Mouse (Mus musculus) layer of hippocampus, adult 8-10 months (tissue): ENCODE measurements around the gene Gpr108. TPM values are rescaled to one million over a fixed set of nuclear protein-coding genes. Genes with fewer than 3 reads are reported as not detected.

ENCODE experiments used
- DNase-seq, 2 experiments: peaks; one replicate each; pipeline ENCODE4 v3.0.0; 2022; ENCODE audit warnings: low spot score in 2 of 2
- total RNA-seq, 4 experiments: library from RNA; stranded (reverse); gene quantifications; 2 replicates each; pipeline ENCODE4 v1.2.4; 2022

The Gpr108 gene
- total RNA-seq, 4 experiments from 2014 or later, result 25.7 to 28.6 (median 28.3) TPM

- no peak for DNase-seq
These were observed 25.6 kb upstream of the Gpr108 start for GRCm38 (mm10) chr17:57273846-57274245.

DNA sequence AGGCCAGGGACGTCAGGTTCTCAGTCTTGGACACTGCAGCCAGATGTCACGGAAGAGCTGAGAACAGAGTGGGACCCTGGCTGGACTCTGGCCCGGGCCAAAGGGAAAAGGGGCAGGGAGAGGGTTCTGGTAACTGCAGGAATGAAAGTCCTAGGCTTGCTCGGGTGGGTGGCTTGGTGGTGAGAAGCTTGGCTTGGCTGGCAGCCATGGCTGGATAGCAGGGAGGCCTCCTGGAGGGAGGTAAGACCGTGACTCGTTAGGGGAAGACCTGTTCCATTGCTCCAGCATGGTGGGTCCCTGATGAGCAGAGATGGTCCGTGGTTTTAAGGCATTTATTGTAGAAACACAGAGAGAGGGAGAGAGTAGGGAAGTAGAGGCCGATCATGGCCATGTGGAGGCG lies 23.1 kb upstream of the Gpr108 start:
- DNase-seq, result no peak

DNA sequence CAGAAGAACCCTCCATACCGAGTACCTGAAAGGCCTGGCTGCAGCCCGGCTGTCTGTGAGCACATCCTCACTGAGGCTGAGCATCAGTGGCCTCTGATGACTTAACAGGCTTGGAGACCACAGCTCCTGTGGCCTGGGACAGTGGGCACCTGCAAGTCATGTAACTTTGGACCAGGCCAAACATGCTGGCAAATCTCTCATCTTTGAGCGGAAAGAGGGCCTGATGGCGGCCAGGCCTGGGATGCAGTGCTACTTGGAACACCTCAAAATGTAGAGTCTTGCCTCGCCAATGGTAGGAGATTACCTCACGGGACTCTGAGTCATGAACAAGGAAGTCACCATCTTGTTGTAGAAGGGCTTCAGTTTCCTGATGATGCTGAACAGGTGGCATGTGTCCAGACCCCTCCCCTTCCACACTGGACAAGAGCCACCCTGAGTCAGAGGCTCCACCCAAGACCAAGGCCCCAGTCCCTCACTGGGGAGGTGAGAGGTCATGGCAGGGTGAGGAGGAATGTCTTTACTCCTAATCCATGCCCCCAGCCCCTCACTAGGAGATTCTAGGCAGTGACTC lies 19.4 kb upstream of the Gpr108 start:
- DNase-seq, result no peak

DNA sequence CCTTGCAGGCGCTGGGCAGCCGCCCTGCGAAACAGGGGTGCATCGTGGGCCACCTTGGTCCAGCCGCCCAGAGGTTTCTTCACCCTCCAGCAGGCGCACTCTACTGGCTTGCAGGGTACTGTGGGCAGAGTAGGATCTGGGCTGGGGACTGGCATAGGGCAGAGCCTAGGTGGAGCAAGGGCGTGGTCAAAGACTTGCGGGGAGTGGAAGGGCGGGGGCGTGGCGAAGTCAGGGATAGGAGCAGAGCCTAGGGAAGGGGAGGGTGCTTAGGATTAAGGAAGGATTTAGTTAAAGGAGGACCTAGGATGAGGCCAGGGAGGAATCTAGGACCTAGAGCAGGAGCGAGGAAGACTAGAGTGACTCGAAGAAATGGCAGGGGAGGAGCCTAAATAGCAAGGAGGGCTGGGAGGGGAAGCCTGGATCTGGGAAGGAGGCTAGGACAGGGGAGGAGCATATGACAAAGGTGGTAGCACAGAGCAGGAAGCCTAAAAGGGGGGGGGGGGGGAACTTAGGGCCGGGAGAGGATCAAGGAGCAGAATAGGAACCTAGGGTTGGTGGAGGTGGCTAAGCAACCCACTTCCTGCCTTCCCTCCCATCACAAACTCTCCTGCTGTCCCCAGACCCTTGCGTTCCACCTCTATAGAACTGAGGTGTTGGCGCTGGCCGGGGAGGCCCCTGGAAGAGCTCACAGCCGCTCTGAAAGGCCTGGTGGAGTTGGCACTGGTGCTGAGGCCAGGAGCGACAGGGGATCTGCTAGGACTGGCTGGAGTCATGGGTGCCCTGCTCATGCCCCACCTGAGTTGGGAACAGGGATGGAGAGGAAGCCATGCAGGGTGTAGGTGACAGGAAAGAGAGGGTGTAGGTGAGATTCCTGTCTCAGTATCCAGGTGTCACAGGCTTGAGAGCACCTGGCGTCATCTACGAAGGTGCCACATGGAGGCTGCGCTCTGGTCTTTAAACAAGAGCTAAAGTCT lies 17.0 kb upstream of the Gpr108 start:
- DNase-seq, result no peak

DNA sequence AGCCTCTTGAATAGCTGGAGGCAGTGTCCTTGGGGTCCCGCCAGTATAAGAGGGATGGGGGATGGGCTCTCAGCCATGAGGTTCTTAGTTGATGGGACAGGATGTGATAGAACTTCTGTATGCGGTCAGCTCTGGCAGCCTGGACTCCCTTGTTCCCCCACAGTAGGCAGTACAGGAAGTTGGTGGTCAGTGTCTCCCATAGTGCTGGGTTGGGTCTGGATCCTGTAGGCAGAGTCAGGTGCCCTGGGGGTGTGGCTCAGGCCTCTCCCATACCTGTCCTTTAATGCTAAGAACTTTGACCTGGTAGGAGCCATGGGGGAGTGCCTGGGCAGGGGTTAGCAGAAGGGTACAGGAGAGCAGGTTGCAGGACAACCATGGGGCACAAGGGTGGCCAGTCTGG lies 15.9 kb upstream of the Gpr108 start:
- no peak for DNase-seq

GRCm38 (mm10) chr17:57262901-57263550 lies 14.8 kb upstream of the Gpr108 start:
- no peak for DNase-seq

DNA sequence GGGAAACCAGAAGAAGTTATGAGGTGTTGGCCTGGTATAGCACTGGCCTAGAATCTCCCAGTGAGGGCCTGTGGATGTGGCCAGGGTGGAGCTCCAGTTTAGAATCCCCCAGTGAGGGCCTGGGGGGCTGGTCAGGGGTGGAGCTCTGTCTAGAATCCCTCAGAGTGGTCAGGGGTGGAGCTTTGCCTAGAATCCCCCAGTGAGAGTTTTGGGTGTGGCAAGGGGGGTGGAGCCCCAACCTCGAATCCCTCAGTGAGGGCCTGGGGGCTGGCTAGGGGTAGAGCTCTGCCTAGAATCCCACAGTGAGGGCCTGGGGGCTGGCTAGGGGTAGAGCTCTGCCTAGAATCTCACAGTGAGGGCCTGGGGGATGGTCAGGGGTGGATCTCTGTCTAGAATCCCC lies 13.6 kb upstream of the Gpr108 start:
- DNase-seq, result no peak

DNA sequence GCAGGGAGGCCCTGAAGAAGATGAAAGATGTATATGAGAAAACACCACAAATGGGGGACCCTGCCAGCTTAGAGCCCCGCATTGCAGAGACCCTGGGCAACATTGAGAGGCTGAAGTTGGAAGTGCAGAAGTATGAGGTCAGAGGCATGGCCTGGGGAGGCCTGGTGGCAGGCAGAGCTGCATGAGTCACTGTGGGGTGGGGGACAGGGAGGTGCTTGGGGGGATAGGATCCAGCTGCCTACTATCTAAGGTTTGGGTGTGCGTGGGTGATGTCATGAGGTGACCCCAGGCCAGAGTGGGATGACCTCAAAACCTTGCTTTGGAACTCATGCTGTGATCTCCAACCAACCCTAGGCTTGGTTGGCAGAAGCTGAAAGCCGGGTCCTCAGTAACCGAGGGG lies 13.0 kb upstream of the Gpr108 start:
- DNase-seq, result no peak

GRCm38 (mm10) chr17:57260351-57260750 lies 12.1 kb upstream of the Gpr108 start:
- no peak for DNase-seq

DNA sequence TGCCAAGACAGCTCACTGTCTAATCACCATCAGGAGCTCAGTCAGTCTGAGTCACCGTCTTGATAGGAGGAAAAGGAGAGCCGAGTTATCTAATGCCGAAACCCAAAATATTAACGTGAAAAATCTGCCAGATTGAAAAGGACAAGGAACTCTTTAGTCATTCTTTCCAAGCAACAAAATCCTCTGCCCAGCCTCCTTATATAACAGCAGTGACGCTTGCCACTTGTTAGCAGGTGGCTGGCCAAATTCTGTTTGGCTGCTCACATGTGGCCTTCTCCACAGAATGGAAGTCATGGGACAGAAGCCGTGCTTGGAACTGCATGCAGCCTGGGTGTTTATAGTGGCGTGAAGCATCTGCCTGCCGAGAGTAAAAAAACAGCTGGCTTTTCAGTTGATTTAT lies 11.5 kb upstream of the Gpr108 start:
- peak in 1 of 2 experiments; percentile 52 for DNase-seq

DNA sequence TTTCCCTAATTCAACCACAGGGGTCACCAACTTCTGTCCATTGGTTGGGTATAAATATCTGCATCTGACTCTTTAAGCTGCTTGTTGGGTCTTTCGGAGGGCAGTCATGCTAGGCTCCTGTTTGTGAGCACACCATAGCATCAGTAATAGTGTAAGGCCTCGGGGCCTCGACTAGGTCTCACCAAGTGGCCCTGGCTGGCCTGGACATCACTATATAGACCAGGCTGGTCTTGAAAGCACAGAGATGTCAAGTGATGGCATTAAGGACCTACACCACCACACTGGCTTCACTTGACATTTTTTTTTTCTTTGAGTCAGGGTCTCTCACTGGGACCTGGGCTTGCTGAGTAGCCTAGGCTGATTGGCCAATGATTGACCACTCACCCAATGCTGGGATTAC lies 9.9 kb upstream of the Gpr108 start:
- DNase-seq, result no peak

GRCm38 (mm10) chr17:57256921-57257485 lies 8.8 kb upstream of the Gpr108 start:
- DNase-seq, result no peak

DNA sequence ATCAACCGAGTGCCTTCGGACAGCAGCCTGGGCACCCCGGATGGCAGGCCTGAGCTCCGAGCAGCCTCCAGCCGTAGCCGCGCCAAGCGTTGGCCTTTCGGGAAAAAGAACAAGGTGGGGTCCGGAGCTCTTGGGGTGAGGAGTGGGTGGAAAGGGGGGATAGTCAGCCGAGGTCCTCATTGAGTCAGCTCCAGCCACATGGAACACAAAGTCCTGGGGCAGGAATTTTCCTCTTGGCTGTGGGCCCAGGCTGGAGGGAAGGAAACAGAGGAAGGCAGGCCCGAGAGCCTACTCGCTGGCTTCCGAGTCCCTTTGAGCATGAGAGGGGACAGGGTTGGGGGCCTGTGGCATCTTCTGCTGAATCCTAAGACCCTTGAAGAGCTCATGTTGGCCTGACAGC lies 7.1 kb upstream of the Gpr108 start:
- DNase-seq, result no peak

GRCm38 (mm10) chr17:57253306-57253705 lies 5.1 kb upstream of the Gpr108 start:
- no peak for DNase-seq

- DNase-seq, result no peak
These were observed 3.2 kb upstream of the Gpr108 start for GRCm38 (mm10) chr17:57251431-57251830.

GRCm38 (mm10) chr17:57250461-57251160 lies 2.4 kb upstream of the Gpr108 start:
- no peak for DNase-seq

GRCm38 (mm10) chr17:57249186-57250181 lies 1.2 kb upstream of the Gpr108 start, which contains the start of gene Trip10:
TSS of gene Trip10 (plus strand) at chr17:57249455.
- DNase-seq, result peak; percentile 82 to 86

- DNase-seq, result peak in 1 of 2 experiments; percentile 17
These were observed 525 bp upstream of the Gpr108 start for GRCm38 (mm10) chr17:57248771-57249170.

DNA sequence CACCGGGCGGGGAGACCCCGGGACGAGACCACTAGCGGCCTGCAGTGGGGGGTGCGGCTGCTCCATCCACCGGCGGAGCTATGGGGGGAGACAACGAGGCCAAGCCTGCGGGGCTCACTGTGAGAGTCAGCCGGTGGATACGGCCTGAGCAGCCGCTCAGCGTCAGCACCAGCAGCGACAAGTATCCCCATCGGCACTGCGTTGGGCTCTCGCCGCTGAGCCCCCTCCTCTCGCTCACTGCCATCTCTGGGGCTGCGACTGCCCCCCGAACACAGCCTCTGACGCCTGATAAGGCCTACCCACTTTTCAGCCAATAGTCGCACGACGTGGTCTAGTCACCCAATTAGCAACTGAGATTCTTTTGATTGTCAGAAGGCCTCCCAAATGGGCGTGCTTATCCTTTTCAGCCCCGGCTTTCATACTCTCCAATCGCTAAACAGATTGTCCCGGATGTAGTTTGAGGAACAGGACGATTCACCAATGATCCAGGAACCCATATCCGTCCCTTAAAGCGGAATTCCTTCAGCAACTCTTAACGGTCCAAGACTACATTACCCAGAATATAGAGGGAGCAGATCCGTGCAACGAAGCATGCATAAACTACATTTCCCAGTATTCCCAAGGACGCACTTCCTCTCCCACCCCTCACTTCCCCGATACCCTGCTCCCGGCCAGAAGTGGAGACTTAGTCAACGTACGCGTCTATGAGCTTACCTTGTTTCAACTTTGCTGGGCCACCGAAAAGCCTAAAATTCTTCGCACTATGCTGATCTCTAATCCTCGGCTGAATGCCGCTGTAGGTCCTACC lies 649 bp downstream of the Gpr108 start:
- peak; percentile 97 to 99 for DNase-seq
